Mouse (Mus musculus) brain, embryonic 14.5 days (tissue): ENCODE measurements around the gene Slc2a10.

ENCODE experiments used
- CTCF ChIP-seq: fragments of 200-500 bp; IDR thresholded peaks from 2 replicates; pipeline ENCODE4 v1.5.1; 2012; ENCODE audit warnings: inconsistent platforms, mild to moderate bottlenecking, moderate library complexity, borderline replicate concordance; ENCODE audit not compliant: insufficient read depth, insufficient read length; ENCODE audit errors: extremely low read depth
- POLR2A ChIP-seq: fragments of 200-500 bp; IDR thresholded peaks from 2 replicates; pipeline ENCODE4 v1.6.1; 2012; ENCODE audit warnings: mild to moderate bottlenecking, inconsistent platforms, borderline replicate concordance; ENCODE audit not compliant: poor library complexity, insufficient read depth, insufficient read length, severe bottlenecking; ENCODE audit errors: extremely low read depth

DNA sequence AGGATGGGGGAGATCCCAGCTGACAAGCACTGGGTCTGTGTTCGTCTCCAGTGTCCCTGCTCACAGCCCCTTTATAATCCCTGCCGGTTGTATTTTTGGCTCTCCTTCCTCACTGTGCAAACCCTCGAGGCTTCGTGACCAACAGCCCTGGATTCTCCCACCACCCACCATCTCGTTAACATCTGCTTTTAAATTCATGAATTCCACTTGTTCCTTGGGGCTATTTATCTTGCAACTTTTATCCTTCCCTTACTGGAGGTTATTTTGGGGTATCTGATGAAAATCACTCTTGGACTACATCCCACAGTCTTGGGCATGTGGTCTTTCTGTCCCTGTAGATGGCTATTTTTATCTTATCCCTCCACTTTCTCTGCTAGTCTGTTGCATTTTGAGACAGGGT lies 6.9 kb downstream of the Slc2a10 start:
- TF ChIP-seq CTCF, result no peak
- TF ChIP-seq POLR2A, result no peak
